Mouse (Mus musculus) ES-Bruce4 (cell line): ENCODE measurements at regions not wholly inside any gene's neighbourhood (a gene's known extent, or its start where the extent isn't known, plus 50 kb on each side); places are given as distances from the start of the nearest gene placed in this dataset.

Experiments used
- CTCF ChIP-seq: IDR thresholded peaks from one replicate; pipeline ENCODE4 v1.8.1; 2011; ENCODE audit warnings: low read depth, low read length
- EP300 ChIP-seq: IDR thresholded peaks from 2 replicates; pipeline ENCODE4 v1.6.1; 2011; ENCODE audit warnings: low read depth, low read length; ENCODE audit not compliant: insufficient read depth

DNA sequence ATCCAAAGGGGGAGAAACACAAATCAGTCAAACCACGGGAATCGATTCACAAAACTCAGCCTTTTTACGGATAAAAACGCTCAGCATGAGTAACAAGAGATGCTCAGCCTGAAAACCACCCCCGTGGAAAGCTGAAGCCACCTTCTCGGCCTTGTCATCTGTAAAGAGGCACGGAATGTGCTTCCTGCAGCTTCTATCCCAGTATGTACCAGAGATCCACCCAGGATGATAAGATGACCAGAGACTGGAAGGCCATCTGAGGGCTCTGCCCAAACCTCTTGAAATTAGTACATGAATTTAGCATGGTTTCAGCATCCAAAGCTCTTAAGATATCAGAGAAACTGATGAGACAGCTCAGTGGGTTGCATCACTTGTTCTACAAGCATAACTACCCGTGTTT is 149.0 kb upstream of the Mgmt start:
- no peak for TF ChIP-seq CTCF
- no peak for TF ChIP-seq EP300
